Mouse (Mus musculus): ENCODE measurements around the gene Mapk1ip1l. TPM values are rescaled to one million over a fixed set of nuclear protein-coding genes. Genes with fewer than 3 reads are reported as not detected.
A peak's percentile ranks its signal among the peaks of the same experiment; 100 is the strongest.

Gene Mapk1ip1l
- 10 to 100 TPM; 63.1 to 86.9 TPM for total RNA-seq (2021)
- polyA plus RNA-seq (2012; rRNA removed): 32.4 and 39.5 TPM in 2 replicates
- long read RNA-seq, full-length matches to known transcripts: 5 of 11 reads
- long read RNA-seq, partial matches to known transcripts: 1 of 11 reads
- long read RNA-seq, other reads (novel, unspliced or antisense): 5 of 11 reads

- peak; percentile 95 for DNase-seq
Observed at GRCm38 (mm10) chr14:47297785-47298407, at the start of gene Mapk1ip1l. TSS of gene Mapk1ip1l (plus strand) at chr14:47298266.

DNA sequence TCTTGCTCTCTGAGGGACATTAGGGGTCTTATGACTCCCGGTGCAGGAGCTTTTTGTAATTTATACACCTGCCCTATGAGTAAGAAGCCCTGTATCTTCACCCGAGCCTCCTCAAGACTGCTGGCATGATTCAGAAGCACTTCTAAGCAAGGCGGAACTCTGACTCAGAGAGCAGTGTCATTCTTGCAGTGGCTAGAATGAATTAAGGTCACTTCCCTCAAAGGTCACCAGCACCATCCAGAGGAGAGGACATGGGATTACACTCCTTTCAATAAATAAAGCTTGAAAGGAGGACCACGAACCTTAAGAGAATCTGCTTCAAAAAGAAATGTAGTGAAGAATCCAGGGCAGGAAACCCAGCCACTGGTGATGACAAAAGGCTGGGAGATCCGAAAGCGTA lies 48.2 kb upstream of the Mapk1ip1l start:
- DNase-seq: peak; percentile 74

- no peak for DNase-seq
Observed at GRCm38 (mm10) chr14:47264866-47265265, 33.2 kb upstream of the Mapk1ip1l start.

DNA sequence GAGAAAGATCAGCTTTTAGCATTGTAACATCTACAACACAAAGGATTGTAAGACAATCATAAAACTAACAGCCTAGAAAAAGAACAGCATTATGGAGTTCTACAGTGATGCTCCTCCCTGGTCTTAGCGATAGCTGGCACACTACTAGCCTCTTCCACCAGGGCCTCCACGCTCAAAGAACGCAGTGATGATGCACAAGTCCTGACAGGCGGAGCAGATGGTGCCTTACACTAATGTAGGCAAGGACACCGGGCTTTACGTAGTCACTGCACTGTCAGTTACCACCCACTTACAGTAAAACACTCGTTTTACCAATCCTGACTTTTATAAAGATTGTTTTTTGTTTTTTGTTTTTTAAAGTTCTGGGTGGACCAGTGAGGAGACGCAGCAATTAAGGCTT lies 32.2 kb upstream of the Mapk1ip1l start:
- no peak for DNase-seq

DNA sequence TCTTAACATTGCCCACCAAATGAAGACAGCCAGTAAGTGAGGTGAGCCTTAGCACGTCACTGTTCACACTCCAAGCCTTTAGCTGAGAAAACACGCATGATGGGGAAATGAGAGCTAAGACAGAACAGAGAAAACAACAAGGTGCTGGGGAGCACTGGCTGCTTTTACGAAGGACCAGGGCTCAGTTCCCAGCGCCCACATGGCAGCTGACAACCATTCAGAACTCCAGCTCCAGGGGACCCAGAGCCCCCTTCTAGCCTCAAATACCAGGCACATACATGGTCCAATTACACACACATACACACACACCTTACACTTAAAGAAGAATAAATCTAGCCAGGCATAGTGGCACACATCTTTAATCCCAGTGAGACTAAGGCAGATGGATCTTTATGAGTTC lies 29.0 kb upstream of the Mapk1ip1l start:
- DNase-seq: no peak

DNA sequence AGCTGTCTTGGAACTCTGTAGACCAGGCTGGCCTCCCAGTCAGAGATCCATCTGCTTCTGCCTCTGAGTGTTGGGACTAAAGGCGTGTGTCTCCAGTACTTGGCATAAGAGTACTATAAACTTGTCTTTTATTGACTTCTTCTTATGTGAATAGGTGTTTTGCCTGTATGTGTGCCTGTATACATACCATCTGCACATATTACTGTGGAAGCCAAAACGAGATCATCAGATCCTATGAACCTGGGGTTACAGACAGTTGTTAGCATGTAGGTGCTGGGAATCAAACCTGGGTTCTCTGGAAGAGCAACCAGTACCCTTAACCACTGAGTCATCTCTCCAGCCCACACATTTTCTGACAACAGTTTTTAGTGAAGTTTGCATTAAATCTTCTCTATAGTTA lies 28.4 kb upstream of the Mapk1ip1l start:
- no peak for DNase-seq

DNA sequence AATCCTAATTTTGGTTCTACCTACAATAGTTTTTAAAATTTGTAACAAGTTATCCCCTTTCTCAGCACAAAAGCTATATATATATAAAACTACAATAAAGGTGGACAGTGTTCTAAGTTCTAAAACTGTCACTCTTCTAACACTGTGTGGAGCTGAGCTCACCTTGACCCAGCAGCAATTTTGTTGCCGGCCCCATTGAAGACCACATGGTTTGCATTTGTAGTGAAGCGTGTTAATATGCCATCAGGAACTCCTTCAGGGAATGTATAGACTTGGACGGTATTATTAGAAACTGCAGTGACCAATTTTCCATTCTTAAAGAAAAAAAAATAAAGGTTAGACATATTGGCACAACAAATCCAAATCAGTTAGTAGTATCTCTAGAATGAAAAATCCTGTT lies 24.3 kb upstream of the Mapk1ip1l start:
- DNase-seq: no peak

GRCm38 (mm10) chr14:47275417-47275816 lies 22.6 kb upstream of the Mapk1ip1l start:
- no peak for DNase-seq

DNA sequence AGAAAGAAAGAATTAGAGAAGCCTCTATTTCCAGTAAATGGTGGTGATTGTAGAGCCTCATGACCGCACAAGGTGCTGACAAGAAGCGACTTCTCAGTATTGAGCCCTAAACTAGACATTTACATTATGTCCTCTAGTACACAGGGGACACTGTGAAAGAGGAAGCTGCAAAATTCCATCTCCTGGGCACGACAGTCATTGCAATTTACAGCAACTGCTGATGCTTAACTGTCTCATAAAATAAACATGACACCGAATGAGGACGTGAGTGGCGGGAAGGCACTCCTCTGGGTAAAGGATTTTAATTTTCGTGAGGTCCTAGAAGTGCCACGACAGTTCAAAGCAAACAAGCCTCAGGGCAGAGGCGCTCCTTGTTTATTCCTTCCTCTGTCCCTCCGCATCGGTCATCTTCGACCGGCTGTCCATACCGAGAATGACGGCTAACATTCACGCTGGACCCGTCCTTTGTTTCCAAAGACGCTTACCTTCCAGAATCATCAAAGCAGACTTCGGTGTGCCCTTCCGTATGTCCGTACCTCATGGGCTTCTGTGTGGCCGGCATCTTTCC lies 21.9 kb upstream of the Mapk1ip1l start:
- no peak for DNase-seq

GRCm38 (mm10) chr14:47276637-47277393 lies 21.3 kb upstream of the Mapk1ip1l start, which contains the start of the genes Wdhd1 and Socs4:
TSS of gene Wdhd1 (minus strand) at chr14:47276857.
TSS of gene Socs4 (plus strand) at chr14:47276931.
- peak; percentile 98 for DNase-seq

DNA sequence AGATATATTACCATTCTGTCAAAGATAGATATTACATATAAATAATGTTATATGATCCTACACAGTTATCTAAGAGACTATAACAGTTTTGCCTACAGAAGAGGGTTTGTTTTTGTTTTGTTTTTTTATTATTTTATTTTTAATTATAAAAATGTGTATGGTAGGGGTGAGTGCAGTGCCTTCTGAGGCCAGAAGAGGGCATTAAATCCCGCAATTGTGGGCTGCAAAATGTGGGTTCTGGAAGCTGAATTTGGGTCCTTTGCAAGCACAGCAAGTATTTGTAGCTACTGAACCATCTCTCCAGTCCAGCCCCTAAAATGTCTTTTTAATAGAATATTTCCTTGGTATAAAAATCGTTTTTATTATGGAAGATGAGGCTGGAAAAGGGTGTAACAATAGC lies 19.0 kb upstream of the Mapk1ip1l start:
- DNase-seq: no peak

GRCm38 (mm10) chr14:47281535-47281934 lies 16.5 kb upstream of the Mapk1ip1l start:
- DNase-seq: no peak

- no peak for DNase-seq
Observed at GRCm38 (mm10) chr14:47283568-47283967, 14.5 kb upstream of the Mapk1ip1l start.

DNA sequence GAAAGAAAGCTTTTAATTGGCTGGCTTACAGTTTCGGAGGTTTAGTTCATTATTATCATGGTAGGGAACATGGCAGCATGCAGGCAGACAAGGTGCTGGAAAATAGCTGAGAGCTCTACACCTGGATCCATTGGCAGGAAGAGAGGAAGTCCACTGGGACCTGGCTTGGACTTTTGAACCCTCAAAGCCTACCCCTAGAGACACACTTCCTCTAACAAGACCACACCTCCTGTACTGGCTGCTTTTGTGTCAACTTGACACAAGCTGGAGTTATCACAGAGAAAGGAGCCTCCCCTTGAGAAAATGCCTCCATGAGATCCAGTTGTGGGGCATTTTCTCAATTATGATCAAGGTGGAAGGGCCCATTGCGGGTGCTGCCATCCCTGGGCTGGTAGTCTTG lies 12.8 kb upstream of the Mapk1ip1l start:
- no peak for DNase-seq

GRCm38 (mm10) chr14:47286215-47286614 lies 11.9 kb upstream of the Mapk1ip1l start:
- no peak for DNase-seq

- DNase-seq: no peak
Observed at GRCm38 (mm10) chr14:47287021-47287420, 11.0 kb upstream of the Mapk1ip1l start.

- DNase-seq: peak; percentile 55
Observed at GRCm38 (mm10) chr14:47291772-47292171, 6.3 kb upstream of the Mapk1ip1l start.

- DNase-seq: no peak
Observed at GRCm38 (mm10) chr14:47294136-47294535, 3.9 kb upstream of the Mapk1ip1l start.

GRCm38 (mm10) chr14:47296232-47296631 lies 1.8 kb upstream of the Mapk1ip1l start:
- DNase-seq: no peak

- no peak for DNase-seq
Observed at GRCm38 (mm10) chr14:47298408-47298792, 334 bp downstream of the Mapk1ip1l start.

GRCm38 (mm10) chr14:47298819-47299261 lies 774 bp downstream of the Mapk1ip1l start:
- peak; percentile 51 for DNase-seq

DNA sequence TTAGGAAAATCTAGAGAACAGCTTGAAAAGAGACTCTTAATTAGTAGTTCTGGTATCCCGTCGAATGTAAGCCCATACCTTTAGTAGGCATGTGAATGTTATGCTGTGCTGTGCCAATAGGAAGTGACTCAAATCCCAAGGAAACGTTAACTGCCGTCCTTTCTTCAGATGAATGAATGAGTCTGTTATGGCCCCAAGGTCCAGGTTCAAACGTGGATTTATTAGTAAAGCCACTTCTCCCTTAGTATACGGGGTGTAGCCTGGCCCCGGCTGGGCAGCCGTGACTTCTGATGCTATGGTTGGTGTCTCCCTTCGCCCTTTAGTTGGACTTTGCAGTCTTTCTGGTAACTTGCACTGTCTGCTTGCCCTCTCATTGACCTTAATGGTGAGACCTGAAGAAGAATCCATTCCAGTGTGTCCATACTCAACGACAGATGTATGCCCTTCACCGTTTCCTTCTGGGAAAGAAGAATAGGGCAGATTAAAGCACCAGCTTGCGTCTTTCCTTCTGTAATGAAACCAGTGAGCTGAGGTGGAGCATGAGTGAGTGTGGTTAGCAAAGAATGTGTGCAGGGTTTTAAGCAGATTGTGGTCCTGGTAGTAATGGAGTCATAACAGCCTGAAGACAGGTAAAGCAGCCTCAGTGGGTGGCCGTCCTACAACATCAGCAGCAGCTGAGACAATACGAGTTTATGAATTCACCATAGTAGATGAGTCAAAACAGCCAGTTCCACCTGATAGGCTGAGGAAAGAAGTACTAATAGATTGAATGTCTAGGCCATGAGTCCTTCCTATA lies 5.0 kb downstream of the Mapk1ip1l start:
- no peak for DNase-seq

Measured in adrenal gland, adult 2 months (tissue).